Mouse (Mus musculus): ENCODE data around the gene Vash1.

The Vash1 gene

GRCm38 (mm10) chr12:86719961-86720639 is 41.6 kb downstream of the Vash1 start:
- no peak for DNase-seq (ENCODE audit: low spot score)

DNA sequence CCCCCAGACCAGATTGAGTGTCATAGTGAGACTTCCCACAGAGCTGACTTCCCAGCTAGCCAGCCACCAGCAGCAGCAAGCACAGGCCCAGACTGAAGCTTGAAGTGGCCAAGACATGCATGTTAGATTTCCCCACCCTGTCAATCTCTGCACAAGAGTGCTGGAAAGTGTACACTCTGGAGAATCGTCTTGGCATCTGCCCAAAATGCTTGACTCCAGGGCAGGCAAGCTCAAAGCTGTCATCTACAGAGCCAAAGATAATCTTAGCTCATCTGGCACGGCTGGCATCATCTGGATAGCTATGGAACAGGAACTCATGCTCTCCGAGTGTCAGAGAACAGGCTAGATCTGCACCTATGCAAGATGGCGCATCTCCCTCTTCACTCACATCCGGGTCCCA is 43.0 kb downstream of the Vash1 start:
- DNase-seq (ENCODE audit: low spot score), result no peak

GRCm38 (mm10) chr12:86724300-86724699 is 45.8 kb downstream of the Vash1 start:
- DNase-seq (ENCODE audit: low spot score), result no peak

- DNase-seq (ENCODE audit: low spot score), result peak; percentile 16
Observed at GRCm38 (mm10) chr12:86725706-86726105, 47.2 kb downstream of the Vash1 start.

DNA sequence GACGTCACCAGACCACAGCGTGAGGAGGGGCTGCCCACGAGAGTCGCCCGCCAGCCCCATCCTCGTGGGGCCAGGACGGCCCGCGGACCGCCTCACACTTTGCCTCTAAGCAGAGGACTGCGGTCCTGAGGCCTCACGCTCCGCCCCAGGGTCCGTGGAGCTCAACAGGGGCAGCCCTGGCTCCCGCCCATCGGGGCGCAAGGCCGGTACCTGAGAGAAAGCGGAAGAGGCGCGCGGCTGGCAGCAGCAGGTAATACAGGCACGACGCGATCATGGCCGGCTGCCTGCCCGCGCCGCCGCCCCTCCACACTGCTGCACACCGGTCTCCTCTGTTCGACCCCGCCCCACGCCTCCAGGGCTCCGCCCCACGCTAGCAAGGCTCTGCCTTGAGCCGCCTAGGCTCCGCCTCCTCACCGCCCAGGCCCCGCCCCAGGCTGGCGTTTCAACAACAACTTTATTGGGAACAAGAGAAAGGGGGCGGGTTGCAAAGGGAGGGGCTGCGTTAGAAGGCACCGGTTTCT is 47.7 kb downstream of the Vash1 start, which contains the start of gene Angel1:
TSS of gene Angel1 (minus strand) at position 341 of the 521 bp plus-strand sequence.
- DNase-seq (ENCODE audit: low spot score), result peak; percentile 92

DNA sequence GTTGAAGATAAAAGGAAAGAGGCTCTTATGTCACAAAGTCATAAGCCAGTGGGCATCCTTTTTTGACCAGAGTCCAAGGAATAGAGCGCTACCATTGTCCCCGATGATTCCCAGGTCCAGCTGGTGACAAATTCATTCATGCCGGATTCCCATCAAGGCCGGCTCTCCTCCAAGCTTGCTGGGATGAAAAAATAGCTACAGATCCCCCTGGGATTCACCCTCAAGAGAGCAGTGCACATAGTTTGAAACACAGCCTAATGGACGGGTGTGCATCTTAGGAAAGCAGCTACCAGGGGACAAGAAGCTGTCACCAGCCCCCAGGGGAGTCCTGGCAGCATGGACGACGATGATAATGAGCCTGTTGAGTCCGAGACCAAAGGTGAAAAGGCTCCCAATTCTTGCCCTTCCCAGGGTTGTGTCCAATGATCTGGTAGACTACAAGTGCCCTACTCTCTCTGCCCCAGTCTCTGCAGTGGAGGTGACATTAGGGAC is 55.9 kb downstream of the Vash1 start, which contains the start of gene Lrrc74a:
TSS of gene Lrrc74a (plus strand) at position 51 of the 492 bp plus-strand sequence.
- DNase-seq (ENCODE audit: low spot score), result no peak

Data from c-Kit-positive CD71-positive TER-119-positive erythroid progenitor cells, embryonic 14.5 days (primary cell).